Mouse (Mus musculus) heart, postnatal 25 days (tissue): Measurements from ENCODE around the gene Pcnt. TPM values are rescaled to one million over a fixed set of nuclear protein-coding genes. Genes with fewer than 3 reads are reported as not detected.

Source experiments
- DNase-seq: peaks from one replicate; pipeline ENCODE4 v3.0.0; 2022; ENCODE audit warnings: low spot score
- intact Hi-C: fragments of 180-260 bp; cut with DNase I; formaldehyde crosslinking; loops from one replicate; pipeline ENCODE4 v1.15.1; 2025
- total RNA-seq, 2 experiments: library from RNA; stranded (reverse); gene quantifications; 2 replicates each; pipeline ENCODE4 v1.2.3; 2021

Pcnt gene
- total RNA-seq, 2 experiments from 2014 or later, result 38.1 to 47.4 TPM

GRCm38 (mm10) chr10:76425674-76426073, 16.9 kb downstream of the Pcnt start:
- intact Hi-C loops, result no loop called here
- DNase-seq, result no peak

- DNase-seq, result peak; percentile 33
- intact Hi-C loops, result no loop called here
These were observed 25.8 kb downstream of the Pcnt start for GRCm38 (mm10) chr10:76416811-76417210.

DNA sequence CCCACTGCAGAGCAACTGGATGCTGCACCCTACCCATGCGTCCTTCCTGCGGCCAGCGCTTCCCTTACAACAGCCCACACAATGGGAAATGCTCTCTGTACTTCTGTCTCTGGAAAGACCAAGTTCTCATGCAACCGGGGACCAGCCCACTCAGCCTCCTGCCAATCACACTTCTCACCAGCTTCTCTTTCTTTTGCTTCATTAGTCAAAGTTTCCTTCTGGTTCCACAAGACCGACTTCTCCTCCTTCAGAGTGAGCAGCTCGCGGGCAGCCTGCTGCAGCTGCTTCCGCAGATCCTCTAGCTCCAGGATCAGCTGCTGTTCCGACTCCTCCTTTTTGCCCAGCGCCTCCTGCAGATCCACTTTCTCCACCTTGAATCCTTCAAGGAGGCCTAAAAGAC, 34.1 kb downstream of the Pcnt start:
- no peak for DNase-seq
- intact Hi-C loops, result no loop called here

DNA sequence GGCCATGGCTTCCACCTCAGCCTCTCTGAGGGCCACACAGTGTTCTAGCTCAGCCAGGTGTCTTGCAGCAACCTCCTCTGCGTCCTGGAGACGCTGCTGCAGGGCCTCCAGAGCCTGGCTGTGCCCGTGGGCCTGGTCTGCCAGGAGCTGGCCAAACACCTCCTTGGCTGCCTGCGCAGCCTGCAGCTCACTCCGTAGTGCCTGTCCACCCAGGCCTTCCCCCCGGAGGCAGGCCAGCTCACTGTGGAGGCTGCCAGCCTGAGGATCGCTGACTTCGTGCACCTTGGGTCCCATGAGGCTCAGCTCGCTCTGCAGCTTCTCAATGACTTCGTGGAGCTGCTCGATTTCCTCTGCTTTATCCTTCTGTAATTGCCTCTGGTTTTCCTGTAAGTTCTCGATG, 50.0 kb downstream of the Pcnt start:
- no peak for DNase-seq
- intact Hi-C loops, result no loop called here

- intact Hi-C loops, result no loop called here
- no peak for DNase-seq
These were observed 50.8 kb downstream of the Pcnt start for GRCm38 (mm10) chr10:76391786-76392185.

- intact Hi-C loops, result no loop called here
- no peak for DNase-seq
These were observed 51.4 kb downstream of the Pcnt start for GRCm38 (mm10) chr10:76391166-76391565.

DNA sequence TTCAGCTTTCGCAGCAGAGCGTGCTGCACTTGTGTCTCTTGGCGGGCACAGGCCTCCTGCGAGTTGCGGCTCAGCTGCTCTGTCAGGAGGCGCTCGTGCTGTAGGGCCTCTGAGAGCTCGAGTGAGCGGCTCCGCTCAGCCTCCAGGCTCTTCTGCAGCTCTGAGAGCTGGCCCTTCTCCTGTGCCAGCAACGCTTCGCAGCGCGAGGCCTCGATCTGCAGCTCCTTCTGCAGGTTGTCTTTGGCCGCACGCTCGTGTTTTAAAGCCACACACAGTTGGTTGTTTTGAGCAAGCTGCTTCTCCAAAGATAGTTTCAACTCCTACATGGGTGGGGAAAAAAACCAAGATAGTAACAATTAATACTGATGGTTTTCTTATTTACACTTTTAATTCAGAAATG, 67.6 kb downstream of the Pcnt start:
- intact Hi-C loops, result no loop called here
- no peak for DNase-seq

- intact Hi-C loops, result no loop called here
These were observed 70.8 kb downstream of the Pcnt start for GRCm38 (mm10) chr10:76371736-76372135.

GRCm38 (mm10) chr10:76368766-76369165, 73.8 kb downstream of the Pcnt start:
- intact Hi-C loops, result no loop called here
- DNase-seq, result no peak

More at GRCm38 (mm10) chr10:76371736-76372135, 70.8 kb downstream of the Pcnt start:
- no peak for DNase-seq

GRCm38 (mm10) chr10:76363233-76363632, 79.4 kb downstream of the Pcnt start:
- intact Hi-C loops, result no loop called here

DNA sequence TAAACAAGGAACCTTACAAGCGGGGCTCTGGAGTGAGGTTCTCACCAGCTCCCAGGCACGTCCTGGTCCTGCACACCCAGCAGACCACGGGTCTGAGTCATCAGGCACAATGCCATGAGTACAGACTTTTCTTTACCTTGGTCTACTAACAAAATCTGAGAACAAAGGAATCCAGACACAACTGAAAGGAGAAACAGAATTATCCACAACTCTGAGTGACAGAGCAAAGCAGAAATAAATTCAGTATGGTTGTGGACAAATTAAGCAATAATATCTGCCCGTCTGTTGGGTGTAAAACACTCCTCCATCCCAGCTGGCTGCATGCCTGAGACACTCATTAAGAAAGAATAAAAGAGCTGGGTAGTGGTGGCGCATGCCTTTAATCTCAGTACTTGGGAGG, 84.1 kb downstream of the Pcnt start:
- no peak for DNase-seq
- intact Hi-C loops, result no loop called here

More at GRCm38 (mm10) chr10:76363233-76363632, 79.4 kb downstream of the Pcnt start:
- DNase-seq, result no peak

DNA sequence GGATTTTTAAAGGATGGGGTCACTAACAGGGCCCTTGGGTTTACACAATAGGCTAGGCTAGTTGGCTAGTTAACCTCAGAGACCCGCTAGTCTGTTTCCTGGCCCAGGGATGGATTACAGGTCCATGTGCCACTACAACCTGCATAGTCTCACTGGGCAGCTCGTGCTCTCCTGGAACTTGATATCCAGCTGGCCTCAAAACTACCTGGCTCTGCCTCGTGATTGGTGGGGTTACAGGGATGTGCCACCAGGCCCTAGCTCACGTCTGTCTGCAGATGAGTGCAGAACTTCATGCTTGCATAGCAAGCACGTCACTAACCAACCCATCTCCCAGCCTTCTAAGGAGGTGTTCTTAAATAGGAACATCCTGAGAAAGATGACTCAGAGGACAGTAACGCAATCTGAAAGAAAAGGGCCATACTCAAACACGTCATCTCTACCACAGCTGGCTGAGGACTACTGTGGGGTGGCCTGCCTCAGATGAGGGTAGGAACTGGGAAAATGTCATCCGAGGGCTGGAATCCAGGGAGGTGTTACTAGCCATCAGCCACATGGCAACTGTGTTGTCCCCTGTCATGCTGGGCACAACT, 85.2 kb downstream of the Pcnt start:
- DNase-seq, result no peak
- intact Hi-C loops, result no loop called here

- DNase-seq, result no peak
- intact Hi-C loops, result no loop called here
These were observed 87.6 kb downstream of the Pcnt start for GRCm38 (mm10) chr10:76354974-76355373.

- no peak for DNase-seq
- intact Hi-C loops, result no loop called here
These were observed 88.6 kb downstream of the Pcnt start for GRCm38 (mm10) chr10:76353986-76354385.

GRCm38 (mm10) chr10:76351953-76352352, 90.6 kb downstream of the Pcnt start:
- intact Hi-C loops, result no loop called here
- DNase-seq, result no peak

DNA sequence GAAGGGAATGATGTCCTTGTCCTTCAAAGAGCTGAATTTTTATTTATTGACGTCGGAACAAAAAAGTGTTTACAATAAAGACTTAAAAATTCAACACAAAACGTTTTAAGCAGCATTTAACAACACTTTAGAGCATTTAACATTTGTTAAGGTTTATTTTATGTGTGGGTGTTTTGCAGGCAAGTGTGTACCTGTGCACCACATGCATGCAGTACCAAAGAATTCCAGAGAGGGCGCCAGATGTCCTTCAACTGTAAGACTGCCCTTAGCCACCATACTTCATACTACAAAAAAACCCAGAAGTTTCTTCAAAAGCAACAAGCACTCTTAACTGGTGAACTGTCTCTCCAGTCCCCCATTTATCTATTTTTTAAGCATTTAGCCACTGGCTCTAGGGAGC, 96.0 kb downstream of the Pcnt start:
- intact Hi-C loops, result no loop called here
- DNase-seq, result no peak

DNA sequence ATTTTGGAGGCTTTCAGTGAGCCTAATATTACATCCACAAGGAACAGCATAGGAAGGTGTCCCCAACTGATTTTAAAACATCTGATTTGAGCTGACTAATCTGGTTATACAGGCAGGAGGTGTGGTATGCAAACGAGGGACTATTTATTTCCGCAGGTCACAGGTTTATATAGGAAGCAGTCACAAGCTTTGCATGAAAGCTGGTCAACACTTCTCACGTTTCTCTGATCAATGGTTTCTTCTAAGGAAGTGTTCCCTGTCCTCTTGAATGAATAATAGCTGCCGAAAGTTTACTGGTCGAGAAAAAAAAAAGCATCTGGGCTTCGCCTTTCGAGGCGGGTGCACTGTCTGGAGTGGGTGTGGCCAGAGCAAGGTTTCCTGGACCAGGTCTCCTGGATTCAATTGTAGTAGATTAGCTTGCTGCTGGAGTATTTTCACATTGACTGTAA, 96.5 kb downstream of the Pcnt start:
- intact Hi-C loops, result no loop called here
- no peak for DNase-seq

- intact Hi-C loops, result no loop called here
- no peak for DNase-seq
These were observed 97.1 kb downstream of the Pcnt start for GRCm38 (mm10) chr10:76345540-76345902.

GRCm38 (mm10) chr10:76344711-76345539, 97.7 kb downstream of the Pcnt start, which contains the start of gene Dip2a:
Gene Dip2a, minus strand, starts transcription at chr10:76345291.
- peak; percentile 92 for DNase-seq
- intact Hi-C loops, result loop anchor here (5.0 kb wide), 1 partner anchor 92 kb away; no protein-coding TSS in a partner anchor

DNA sequence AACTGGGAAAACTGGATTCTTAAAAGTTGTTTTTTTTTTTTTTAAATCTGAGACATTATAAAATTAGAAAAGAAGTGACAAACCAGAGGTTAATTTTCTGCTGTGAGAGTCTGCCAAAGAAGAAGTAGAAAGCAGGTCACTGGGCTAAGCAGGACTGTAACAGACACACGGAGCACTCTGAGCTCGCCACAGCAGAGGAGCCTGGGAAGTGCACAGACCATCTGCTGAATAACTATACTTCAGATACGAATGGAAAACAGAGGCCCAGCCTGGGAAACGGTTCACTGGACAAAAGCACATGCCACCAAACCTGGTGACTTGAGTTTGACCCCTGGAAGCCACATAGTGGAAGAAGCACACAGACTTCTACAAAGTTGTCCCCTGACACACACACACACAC, 108.2 kb downstream of the Pcnt start:
- intact Hi-C loops, result no loop called here

GRCm38 (mm10) chr10:76332040-76332439, 110.5 kb downstream of the Pcnt start:
- intact Hi-C loops, result no loop called here
- DNase-seq, result no peak

More for the DNA sequence above, 108.2 kb downstream of the Pcnt start:
- no peak for DNase-seq
